Mouse (Mus musculus): ENCODE data around the gene Haus2.
"Not testable (repeated sequence)": the region's sequence is repeated elsewhere in the genome, so short reads cannot be mapped to it uniquely, and the experiment has no call there.

Gene Haus2

DNA sequence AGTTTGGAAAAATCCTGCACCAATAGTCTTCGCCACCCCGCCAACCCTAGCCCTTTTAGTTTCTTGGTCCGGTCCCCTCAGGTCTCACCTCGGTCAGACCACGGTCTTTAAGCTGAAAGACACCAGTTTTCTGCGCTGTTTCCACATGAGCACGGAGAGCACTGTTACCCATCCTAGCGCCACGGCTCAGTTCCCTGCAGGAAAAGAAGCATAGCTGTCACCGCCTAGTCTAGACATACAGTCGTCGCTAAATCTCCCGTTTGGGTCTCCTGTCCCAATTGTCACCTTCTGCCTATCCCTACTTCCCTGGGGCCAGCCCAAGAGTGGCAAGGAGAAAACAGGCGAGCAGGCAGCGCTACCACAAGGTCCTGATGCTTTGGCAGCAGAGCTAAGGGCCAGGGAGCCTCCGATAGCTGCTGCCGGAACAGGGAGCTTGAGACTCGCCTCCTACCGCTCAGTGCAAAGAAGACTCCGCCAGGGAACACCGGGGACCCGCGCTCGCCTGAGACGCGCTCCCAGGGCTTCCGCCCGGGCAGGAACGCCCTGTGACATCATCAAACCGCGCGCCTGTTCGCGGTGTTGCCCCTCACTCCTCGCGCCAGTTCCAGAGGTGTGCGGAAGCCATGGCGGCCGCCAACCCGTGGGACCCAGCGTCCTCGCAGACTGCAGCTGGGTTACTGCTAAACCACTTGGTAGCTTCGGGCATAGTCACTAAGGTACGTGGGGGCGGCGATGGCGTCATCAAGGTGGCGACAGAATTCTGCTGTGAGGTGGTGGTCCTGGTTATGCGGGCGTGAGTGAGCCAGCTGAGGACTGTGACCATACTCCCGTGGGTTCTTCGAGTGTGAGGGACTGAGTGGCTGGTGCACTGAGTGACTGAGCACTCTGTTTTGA is at the start of gene Haus2, which contains the start of gene Lrrc57:
Haus2 (plus strand) TSS at position 554 of the 894 bp plus-strand sequence.
Lrrc57 (minus strand) TSS at position 691 of the 894 bp plus-strand sequence.
- DNase-seq (ENCODE audit: extremely low spot score): peak; percentile 94

DNA sequence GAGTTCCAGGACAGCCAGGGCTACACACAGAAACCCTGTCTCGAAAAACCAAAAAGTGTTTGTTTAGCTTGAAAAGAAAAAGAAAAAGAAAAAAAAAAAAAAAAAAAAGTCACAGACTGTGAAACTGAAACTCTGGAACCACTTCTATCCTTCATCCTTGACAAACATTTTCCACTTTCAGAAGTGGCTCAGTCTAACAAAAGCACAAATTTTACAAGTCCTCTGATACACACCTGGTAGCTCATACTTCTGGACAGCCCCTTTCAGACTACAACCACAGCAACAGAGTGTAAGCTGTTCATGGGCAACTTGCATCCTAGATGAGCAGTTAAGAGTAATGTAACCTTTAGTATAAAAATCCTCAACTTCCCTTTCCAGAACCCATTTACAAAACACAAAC is 47.7 kb upstream of the Haus2 start:
- DNase-seq (ENCODE audit: extremely low spot score): no peak

DNA sequence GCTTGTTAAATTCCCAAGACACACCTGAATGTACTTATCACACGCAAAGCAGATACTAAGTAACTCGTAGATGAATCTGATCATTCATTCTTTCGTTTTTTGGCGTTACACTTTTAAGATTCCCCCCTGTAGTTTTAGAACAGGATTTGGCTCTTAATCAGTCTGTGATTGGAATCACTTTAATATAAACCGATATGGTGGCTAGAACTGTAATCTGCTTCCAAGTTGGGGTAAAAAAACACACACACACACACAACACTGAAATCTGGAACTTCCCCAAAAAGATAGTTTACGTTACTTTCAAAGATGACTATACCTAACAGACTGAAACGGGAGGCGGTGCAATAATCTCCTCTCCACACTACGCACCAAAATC is 46.3 kb upstream of the Haus2 start:
- DNase-seq (ENCODE audit: extremely low spot score): no peak

DNA sequence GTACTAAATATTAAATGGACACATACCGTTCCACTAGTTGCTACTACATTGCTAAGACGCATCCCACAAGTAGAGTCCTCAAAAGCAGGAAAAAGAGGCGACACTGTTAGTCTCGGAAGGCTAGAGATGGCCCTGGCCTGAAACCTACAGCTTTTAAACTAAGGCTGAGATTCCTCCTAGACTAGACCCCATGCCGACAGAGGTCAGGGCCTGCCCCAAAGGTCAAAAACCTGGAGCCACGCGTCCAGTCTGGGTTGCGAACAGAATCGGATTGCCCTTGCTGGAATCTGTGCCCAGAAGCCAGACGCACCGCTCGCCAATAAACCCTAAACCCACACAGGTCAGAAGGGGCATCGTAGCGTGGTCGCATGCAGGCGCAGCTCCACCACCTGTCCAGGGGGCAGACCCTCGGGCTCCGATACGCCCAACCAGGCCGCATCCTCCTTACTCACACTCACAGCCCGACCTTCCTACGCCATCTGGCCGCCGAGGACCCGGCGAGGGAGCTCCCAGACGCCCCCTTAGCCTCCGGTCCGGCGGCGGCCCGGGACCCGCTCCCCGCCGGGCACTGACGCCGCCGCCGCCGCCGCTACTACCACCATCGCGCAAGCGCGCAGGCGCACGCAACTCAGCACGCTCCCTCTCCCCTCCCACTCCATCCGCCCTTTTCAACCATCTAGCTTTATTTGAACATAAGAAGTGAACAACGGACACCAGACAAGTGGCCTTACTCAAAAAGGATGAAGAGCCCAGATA is 45.8 kb upstream of the Haus2 start, which contains the start of gene Zfp106:
Zfp106 (minus strand) TSS at position 609 of the 756 bp plus-strand sequence.
- DNase-seq (ENCODE audit: extremely low spot score): peak; percentile 90

DNA sequence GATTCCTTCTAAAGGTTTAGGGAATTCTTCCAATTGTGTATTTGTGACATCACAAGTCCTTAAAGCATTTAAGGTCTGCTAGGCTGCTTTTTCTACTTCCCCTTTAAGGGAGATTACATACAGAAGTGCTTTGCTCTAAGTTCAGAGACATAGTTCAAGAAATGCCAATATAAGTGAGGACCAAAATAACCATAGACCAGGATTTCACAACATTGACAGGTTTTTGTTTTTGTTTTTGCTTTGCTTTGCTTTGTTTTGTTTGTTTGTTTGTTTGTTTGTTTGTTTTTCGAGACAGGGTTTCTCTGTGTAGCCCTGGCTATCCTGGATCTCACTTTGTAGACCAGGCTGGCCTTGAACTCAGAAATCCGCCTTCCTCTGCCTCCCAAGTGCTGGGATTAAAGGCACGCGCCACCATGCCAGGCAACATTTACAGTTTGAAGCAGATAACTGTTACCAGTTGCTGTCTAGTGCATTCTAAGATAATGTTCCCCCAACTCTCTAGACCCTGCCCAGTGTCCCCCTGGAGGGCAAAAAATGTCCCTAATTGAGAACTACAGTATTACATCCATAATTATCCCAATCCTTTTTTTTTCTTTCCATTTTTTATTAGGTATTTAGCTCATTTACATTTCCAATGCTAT is 44.5 kb upstream of the Haus2 start:
- not testable (repeated sequence) for DNase-seq (ENCODE audit: extremely low spot score)

DNA sequence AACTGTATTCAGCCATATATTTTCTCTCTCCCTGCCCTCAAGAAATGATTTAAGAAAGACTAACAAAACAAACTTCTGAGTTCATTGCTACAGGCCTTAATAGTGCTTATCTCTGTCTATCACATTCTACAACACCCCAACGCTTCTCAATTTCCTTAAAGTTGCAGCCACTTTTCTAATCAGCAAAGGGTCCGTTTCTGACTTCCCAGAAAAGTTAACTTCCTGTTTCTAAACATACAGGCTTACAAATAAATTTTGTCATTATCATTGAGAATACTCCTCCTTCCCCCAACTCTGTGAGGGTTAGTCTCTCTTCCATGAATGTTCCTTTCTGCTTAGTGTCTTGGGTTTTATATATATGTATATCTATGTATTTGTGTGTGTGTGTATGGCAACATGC is 43.8 kb upstream of the Haus2 start:
- DNase-seq (ENCODE audit: extremely low spot score): no peak

DNA sequence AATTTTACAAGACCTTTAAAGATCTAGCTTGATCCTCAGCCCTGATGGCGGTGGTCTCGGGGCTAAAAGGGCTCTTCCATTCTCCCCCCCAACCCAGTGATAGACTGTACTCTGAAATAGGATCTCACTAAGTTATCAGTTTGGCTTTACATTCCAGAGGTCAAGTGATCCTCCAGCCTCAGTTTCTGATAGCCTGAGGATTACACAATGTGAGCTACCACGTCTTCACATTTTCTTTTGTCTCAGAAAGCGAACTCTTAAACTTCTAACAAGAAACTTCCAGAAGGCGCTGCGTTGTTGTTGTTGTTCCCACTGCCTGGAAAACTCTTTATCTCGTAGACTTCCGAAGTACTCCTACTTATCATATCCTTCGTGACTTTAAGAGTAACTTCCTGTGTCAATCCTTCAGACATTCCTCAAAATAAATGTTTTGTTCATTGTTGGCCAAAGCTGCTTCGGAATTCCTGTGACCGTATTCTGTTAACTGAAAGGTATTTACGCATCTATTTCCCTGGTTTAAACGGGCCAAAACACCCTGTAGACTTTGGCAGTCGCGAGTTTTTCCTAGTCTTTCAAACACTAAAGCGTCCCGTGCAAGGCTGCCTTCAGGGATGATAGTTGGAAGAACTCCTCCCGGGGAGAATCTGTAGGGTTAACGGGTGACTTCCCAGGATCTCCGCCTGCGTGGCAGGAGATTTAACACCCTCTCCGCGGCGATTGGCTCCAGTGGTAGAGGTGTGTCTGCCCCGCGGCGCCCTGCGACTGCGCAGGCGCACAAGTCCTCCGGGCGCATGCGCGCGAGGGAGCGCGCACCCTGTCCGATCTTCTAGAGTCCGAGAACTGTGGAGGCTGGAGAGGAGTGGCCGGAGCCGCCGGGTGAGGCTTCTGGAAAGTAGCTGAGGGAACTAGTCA is 42.0 kb upstream of the Haus2 start, which contains the start of gene Snap23:
Snap23 (plus strand) TSS at position 786 of the 912 bp plus-strand sequence.
- DNase-seq (ENCODE audit: extremely low spot score): peak; percentile 96

DNA sequence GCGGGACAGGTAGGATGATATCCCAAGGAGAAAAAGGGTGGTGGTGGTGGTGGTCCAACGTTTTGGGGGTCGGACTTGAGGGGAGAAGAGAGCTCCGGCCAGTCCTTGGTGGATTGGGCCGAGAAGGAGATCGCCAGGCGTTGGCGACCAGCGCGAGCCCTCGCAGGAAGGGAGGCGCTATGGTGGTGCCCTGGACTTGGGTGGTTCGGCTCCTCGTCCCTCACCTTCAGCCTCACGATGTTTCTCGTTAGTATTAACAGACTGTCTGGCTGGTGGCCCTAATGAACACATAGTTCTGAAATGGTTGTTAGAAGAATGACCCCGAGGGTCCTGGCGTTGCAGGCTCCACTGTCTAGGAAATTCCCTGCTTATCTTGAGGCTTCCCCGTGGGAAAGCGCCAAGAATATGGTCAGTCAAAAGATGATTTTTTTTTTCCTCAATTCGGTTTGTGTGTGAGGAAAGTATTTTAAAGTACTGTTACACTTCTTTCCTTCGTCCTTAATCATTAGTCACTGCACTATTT is 41.3 kb upstream of the Haus2 start:
- DNase-seq (ENCODE audit: extremely low spot score): no peak

DNA sequence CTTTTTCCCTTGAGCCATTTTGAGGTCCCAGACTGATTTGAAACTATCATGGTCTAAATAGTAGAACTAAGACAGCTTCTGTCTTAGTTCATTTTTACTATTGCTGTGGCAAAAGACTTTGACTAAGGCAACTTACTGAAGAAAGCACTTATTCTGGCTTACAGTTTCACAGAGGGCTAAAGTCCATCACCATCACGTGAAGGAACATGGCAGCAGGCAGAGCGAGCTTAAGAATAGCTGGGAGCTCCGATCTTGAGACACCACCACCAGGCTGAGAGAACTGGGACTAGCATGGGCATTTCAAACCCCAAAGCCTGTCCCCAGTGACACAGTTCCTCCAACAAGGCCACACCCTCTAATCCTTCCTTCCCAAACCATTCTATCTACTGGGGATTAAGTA is 38.1 kb upstream of the Haus2 start:
- no peak for DNase-seq (ENCODE audit: extremely low spot score)

DNA sequence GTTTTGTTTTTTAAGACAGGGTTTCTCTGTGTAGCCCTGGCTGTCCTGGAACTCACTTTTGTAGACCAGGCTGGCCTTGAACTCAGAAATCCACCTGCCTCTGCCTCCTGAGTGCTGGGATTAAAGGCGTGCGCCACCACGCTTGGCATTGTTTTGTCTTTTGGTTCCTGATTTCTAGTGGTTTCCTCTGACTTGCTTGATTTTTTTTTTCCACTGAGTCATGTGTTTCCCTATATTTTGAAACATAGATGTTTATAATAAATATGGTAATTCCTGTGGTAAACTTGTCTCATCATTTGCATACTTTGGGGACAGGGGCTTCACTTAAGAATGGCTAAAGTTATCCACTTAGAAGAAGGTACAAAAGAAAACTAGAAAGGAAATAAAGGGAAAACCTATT is 37.0 kb upstream of the Haus2 start:
- DNase-seq (ENCODE audit: extremely low spot score): not testable (repeated sequence)

DNA sequence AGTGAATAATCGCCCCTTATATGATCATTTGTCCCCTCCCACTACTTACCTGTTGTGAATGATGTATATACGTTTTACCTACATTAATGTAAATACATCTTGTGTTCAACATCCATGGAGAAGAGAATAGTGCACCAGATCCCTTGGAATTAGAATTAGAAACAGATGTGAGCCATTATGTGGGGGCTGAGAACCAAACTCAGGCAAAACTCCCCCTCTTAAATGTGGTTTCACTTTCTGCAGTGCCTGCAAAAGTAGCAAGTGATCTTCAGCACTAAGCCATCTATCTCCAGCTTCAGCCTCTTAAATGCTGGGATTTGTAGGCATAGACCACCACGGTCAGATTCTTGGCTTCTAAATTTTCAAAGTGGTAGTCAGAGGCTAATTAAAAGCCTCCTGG is 34.1 kb upstream of the Haus2 start:
- no peak for DNase-seq (ENCODE audit: extremely low spot score)

DNA sequence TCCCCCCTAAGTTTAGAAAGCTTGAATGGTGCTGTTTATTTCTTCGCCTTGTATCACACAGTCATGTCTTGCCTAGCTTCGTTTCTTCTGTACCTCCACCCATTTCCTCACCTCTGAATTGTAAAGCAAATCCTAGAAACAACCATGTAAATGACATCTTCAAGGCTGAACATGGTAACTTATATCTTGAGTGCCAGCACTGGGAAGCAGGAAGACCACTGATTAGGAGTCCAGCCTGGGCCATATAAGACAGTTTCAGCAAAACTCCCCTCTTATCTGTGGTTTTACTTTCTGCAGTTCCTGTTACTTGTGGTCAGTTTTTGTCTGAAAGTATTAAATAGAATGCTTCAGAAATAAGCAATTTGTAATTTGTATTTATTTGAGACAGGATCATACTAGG is 33.2 kb upstream of the Haus2 start:
- DNase-seq (ENCODE audit: extremely low spot score): no peak

DNA sequence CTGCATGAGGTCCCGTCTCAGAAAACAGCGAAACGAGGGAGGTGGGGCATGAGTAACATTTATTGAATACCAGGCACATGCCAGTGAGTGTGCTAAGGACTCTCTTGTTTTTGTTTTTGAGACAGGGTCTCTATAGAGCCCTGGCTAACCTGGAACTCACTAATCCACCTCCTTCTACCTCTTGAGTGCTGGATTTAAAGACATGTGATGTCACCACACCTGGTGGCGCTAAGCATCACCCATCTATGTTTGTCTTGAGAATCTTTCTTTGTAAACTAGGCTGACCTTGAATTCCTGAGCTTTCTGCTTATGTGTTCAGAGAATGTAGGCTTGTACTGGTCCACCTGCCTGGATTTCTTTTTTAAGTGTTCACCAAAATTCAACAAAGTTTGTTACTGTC is 31.4 kb upstream of the Haus2 start:
- no peak for DNase-seq (ENCODE audit: extremely low spot score)

DNA sequence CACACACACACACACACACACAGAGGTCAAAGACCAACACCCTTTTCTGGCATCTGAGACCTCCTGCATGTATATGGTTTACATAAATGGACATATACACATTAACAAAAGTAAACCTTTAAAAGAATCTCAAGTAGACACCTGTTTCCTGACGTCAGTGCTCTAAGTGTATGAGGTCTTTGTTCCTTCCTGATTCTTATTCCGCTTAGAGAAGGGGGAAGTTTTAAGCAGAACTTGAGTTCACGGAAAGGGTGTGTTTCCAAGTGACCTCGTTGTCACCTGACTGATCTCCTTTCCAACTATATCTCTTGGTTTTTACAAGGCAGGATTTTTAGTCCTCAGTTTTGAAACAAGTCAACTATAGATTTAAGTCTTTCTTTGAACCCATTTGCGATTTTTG is 30.9 kb upstream of the Haus2 start:
- no peak for DNase-seq (ENCODE audit: extremely low spot score)

DNA sequence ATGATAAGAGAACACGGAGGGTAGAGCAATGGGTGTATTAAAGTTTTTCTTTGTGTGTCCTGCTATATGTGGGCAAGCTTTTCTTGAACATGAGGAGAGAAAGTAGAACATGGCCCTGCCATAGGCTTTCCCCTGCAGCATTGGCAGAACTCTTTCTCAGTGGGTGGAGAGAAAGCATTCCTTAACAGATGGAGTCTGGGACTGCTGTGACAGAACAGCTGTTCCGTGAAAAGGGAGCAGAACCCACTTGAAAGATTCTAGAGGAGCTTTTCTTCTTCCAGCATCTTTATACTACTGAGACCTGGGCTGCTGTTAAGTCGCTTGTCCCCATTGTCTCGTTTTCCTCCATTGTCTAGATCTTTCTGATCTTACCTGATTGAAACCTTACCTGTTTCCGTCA is 19.4 kb upstream of the Haus2 start:
- no peak for DNase-seq (ENCODE audit: extremely low spot score)

DNA sequence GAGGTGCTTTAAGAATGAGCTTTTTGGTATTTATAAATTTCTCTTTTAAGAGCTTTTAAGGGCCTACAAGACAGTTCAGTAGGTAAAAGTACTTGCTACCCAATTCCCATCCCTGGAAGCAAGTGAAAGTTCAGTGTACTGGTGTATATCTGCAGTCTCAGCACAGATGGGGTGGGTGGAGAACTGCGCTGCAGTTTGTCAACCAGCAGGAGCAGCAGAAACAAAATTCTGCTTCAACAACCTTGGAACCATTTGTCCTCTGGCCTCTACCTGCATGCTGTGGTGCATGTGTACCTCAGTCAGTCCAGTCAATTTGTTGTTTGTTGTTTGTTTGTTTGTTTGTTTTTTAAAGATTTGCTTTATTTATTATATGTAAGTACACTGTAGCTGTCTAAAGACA is 17.0 kb upstream of the Haus2 start:
- DNase-seq (ENCODE audit: extremely low spot score): no peak

DNA sequence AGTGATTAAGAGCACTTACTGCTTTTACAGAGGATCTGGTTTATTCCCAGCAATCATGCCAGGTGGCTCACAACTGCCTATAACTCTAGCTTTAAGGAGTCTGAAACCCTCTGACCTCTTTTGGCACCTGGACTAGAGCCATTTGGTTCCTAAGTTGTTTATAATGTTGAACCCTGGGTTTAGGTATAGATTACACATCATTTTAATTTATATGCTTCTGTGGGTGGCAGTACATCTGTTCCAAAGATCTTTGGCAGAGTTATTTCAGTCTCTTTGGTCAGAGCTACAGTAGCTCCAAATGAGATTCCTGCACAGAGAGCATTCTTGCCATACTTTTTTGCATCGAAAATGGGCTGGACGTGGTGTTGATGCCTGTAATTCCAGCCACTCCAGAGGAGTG is 11.4 kb upstream of the Haus2 start:
- DNase-seq (ENCODE audit: extremely low spot score): no peak

DNA sequence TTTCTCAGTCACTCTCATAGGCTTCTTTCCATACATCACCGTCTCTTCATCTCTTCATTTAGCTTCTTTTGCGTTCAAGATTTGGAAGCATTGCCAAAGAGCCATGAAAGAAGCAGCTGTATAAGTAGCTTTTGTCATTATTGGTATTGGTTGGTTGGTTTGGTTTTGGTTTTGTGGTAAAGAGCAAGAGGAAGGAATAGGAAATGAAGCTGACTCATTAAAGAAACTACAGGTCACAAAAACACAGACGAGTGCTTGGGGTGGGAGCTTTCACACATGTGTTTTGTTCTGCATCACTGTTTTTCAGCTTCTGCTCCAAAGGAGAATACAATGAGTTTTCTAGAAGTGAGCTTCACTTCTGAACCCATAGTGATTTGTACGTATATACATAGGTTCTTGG is 9.7 kb upstream of the Haus2 start:
- no peak for DNase-seq (ENCODE audit: extremely low spot score)

DNA sequence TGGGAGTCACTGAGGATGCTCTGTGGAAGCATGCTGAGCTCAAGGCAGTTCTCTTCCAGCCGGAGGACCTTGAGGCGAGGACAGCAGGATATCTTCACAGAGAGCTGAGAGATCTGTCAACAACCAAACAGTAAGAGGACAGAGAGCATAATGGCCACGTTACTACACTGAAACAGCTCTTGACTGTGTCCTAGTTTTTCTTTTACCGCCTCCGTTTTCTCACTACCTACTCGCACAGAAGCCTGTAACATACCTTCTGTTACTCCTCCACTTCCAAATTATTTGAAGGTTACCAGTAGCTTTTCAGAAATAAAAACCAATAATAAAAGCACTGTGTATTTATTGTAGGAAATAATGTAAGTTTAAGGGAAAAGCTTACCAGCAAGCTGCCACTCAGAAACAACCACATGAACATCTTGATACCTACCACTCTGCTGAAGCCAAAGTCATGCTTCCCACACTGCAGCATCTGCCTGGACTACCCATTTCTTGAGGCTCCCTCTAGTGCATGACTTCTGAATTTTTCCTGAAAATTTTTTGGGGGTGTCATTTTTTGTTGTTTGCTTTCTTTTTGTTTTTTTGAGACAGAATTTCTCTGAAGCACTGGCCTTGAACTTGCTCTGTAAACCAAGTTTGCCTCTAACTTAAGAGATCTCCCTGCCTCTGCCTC is 3.0 kb upstream of the Haus2 start:
- DNase-seq (ENCODE audit: extremely low spot score): no peak

All from embryo, embryonic 9.5 days (tissue).